Mouse (Mus musculus) embryonic facial prominence, embryonic 10.5 days (tissue): ENCODE results near the gene Rnase13. TPM values are rescaled to one million over a fixed set of nuclear protein-coding genes. Genes with fewer than 3 reads are reported as not detected.
A peak's percentile ranks its signal among the peaks of the same experiment; 100 is the strongest.

ENCODE experiments used
- DNase-seq: peaks from one replicate; pipeline ENCODE4 v3.0.0-alpha.2; 2017; ENCODE audit warnings: low spot score
- H3K27ac ChIP-seq: fragments of 300-500 bp; sonication (generic); replicated peaks from 2 replicates; pipeline ENCODE4 v1.5.1; 2016; ENCODE audit warnings: mild to moderate bottlenecking
- H3K27me3 ChIP-seq: fragments of 300-500 bp; sonication (generic); replicated peaks from 2 replicates; pipeline ENCODE4 v1.6.1; 2016; ENCODE audit warnings: low read depth, mild to moderate bottlenecking; ENCODE audit not compliant: poor library complexity, severe bottlenecking
- H3K36me3 ChIP-seq: fragments of 300-500 bp; sonication (generic); replicated peaks from 2 replicates; pipeline ENCODE4 v1.6.1; 2016; ENCODE audit warnings: mild to moderate bottlenecking, moderate library complexity
- H3K4me1 ChIP-seq: fragments of 300-500 bp; sonication (generic); 2 replicates; pipeline ENCODE4 v1.6.1; 2016
- H3K4me3 ChIP-seq: fragments of 300-500 bp; sonication (generic); 2 replicates; pipeline ENCODE4 v1.5.1; 2016; ENCODE audit warnings: mild to moderate bottlenecking, moderate library complexity
- H3K9me3 ChIP-seq: fragments of 300-500 bp; sonication (generic); 2 replicates; pipeline ENCODE4 v1.6.1; 2016; ENCODE audit warnings: mild to moderate bottlenecking
- WGBS: fragments of 180-500 bp; shearing (Covaris S2); methylation state at CpG from one replicate; pipeline ENCODE4 v1.1.7; 2016; 5-methylcytosine and 5-hydroxymethylcytosine counted together
- polyA plus RNA-seq: library from polyadenylated mRNA; unstranded; fragments of >200 nt; fragmentation: Nextera tagmentation; extraction: Ambion mirVana; gene quantifications from 2 replicates; pipeline ENCODE4 v1.2.1, GENCODE M21; 2016

The Rnase13 gene
- polyA plus RNA-seq, 1 experiment from 2014 or later, result not detected

DNA sequence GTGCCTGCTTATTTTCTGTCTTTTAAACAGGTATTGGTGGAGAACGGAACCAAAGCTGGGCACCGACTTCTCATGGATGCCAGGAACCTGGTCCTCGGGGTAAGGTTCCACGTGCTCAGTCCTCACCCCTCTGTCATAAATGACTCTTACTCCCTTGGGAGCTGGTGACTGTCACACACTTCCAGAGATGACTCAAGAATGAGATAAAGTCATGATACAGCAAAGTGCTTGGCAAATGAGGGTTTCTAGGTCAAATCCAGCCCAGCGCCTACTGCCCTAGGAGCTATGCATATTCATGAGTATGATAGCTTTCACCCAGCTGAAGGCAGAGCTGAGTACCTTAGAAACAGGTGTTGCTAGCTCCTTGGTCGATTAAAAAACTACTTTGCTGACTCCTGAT lies 32.7 kb downstream of the Rnase13 start:
- no peaks in the 10 kb centered on the region for H3K27me3 ChIP-seq
- no peak overlapping the region for H3K27ac ChIP-seq
- H3K36me3 ChIP-seq, result peaks cover 69% of the 10 kb centered on the region
- peaks cover 26% of the 10 kb centered on the region for H3K4me1 ChIP-seq
- no peak overlapping the region for H3K4me3 ChIP-seq
- H3K9me3 ChIP-seq, result no peaks in the 10 kb centered on the region
- no peak for DNase-seq
- 91% methylated on average over 6 of the region's 6 CpGs for WGBS

DNA sequence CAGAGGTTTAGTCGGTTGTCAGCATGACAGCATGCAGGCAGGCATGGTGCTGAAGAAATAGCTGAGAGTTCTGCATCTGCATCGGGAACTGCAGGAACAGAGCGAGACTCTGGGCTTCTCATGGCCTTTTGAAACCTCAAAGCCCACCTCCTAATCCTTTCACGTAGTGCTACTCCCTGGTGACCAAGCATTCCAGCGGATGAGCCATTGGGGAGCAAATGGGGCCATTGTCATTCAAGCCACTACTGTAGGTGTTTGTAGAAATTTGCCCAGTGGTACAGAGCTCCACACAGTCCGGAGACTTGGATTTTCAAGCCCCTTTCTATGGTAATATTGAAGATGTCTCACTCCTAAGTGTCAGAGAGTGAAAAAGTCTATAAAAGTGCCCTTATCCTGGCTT lies 36.5 kb downstream of the Rnase13 start:
- H3K36me3 ChIP-seq, result peaks cover 53% of the 10 kb centered on the region
- H3K9me3 ChIP-seq, result no peaks in the 10 kb centered on the region
- 58% methylated on average over 6 of the region's 6 CpGs for WGBS
- peak overlapping the region; percentile 85 for H3K4me3 ChIP-seq
- H3K27ac ChIP-seq, result no peak overlapping the region
- H3K4me1 ChIP-seq, result peaks cover 17% of the 10 kb centered on the region
- no peaks in the 10 kb centered on the region for H3K27me3 ChIP-seq
- DNase-seq, result no peak

DNA sequence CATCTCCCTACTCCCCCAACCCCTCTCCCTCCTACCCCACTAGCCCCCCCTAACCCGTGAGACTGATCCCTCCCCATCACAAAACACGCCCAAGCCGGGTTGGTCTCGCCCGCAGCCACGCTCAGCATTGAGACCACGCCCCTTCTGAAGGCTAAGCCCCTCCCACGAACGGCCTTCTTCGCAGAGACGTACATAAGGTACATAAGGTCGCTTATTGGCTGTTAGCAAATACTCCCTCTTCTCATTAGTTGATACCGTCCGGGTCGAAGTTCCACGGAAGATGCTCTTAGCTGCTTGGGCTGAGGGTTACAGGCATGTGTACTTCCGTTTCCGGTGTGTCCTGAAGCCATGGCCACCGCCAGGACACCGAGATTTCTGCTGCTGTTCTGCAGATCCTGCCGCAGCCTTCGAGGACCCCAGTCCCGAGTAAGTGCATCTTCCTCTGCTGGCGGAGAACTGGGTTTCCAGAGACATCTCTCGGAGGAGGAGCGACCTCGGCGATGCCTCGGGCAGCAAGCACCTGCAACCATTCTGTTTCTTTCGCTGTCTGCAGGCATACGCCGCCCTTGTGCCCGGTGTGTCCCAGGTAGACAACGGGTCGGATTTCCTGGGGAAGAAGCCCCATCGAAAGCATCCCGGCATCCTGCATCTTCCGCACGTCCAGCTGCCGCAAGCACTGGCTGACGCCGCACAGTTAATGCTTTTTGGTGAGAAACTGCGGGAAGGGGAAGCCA lies 37.8 kb downstream of the Rnase13 start, which contains the start of gene Mettl17:
Gene Mettl17, plus strand, starts transcription at position 245 of the 734 bp plus-strand sequence.
- H3K4me3 ChIP-seq, result peak within 1 kb of the TSS; percentile 85
- peaks cover 17% of the 10 kb centered on the region for H3K4me1 ChIP-seq
- peak within 1 kb of the TSS; percentile 90 for H3K27ac ChIP-seq
- DNase-seq, result peak; percentile 98
- no peaks in the 10 kb centered on the region for H3K27me3 ChIP-seq
- under 1% methylated on average over 43 of the region's 43 CpGs for WGBS
- H3K9me3 ChIP-seq, result no peaks in the 10 kb centered on the region
- peaks cover 40% of the 10 kb centered on the region for H3K36me3 ChIP-seq

DNA sequence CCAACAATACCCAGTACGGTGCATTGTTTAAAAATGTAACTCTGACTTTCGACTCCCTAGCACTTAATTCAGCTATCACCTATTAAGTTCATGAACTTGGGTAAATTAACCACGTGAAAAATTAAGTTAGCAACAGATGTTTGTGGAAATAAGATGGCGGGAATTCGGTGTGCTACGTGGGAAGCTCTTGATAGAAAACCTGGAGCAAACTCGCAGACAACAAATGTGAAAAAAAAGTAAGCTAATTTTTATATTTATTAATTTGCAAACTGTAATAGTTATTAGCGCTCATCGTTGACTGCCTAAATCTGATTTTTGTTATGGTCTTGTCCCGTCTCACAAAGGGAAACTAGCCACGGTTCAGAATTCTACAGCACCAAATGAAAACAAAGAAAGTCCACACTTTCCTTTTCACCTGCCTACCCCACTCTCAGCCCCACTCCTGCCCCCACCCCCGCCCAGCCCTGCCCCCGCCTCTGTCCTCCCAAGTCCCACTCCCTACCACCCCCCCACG lies 38.5 kb downstream of the Rnase13 start:
- no peak for DNase-seq
- peak overlapping the region; percentile 90 for H3K27ac ChIP-seq
- no peaks in the 10 kb centered on the region for H3K9me3 ChIP-seq
- peaks cover 17% of the 10 kb centered on the region for H3K4me1 ChIP-seq
- WGBS, result 1% methylated on average over 14 of the region's 14 CpGs
- H3K4me3 ChIP-seq, result peak overlapping the region; percentile 85
- peaks cover 33% of the 10 kb centered on the region for H3K36me3 ChIP-seq
- H3K27me3 ChIP-seq, result no peaks in the 10 kb centered on the region

DNA sequence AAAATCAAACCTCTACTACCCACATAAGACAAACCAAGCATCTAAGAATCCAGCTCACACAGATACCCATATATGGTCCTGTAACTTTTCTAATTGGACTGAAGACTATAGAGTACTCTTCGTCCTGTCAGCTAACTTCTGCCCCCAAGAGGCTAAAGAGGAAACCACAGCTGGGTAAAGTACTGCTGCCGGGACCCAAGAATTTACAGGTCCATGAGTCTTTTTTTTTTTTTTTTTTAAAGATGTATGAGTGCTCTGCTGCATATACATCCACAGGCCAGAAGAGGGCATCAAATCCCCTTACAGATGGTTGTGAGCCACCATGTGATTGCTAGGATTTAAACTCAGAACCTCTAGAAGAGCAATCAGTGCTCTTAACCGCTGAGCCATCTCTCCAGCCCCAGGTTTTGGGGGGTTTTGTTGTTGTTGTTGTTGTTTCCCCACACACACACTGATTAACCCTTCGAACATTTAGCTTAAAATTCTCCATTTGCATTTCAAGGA lies 39.0 kb downstream of the Rnase13 start:
- peak overlapping the region; percentile 85 for H3K4me3 ChIP-seq
- DNase-seq, result peak; percentile 71
- H3K27ac ChIP-seq, result peak overlapping the region; percentile 90
- H3K9me3 ChIP-seq, result no peaks in the 10 kb centered on the region
- WGBS, result 2% methylated on average over 4 of the region's 4 CpGs
- peaks cover 17% of the 10 kb centered on the region for H3K4me1 ChIP-seq
- H3K36me3 ChIP-seq, result peaks cover 28% of the 10 kb centered on the region
- H3K27me3 ChIP-seq, result no peaks in the 10 kb centered on the region

DNA sequence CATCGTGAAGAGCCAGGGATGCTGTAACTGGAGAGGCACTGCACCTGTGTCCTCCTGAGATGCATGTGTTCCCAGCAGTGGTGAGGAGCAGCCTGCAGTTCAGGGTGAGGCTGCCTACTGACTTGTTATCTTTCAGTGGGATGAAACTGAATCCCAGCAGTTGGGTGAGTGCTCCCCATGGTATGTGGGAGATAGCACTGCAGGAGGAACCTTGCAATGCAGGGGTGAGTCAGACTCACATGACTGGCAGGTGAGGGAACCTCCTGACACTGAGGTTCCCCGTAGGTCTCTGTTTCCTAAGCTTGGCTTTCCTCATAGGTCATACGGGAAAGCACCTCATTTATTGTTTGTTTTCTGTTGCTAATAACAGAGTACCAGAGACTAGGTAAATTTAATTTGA lies 45.1 kb downstream of the Rnase13 start:
- no peak for DNase-seq
- H3K27ac ChIP-seq, result no peak overlapping the region
- no peaks in the 10 kb centered on the region for H3K36me3 ChIP-seq
- no peaks in the 10 kb centered on the region for H3K9me3 ChIP-seq
- H3K4me3 ChIP-seq, result no peak overlapping the region
- H3K27me3 ChIP-seq, result no peaks in the 10 kb centered on the region
- WGBS, result 83% methylated on average over 3 of the region's 3 CpGs
- no peaks in the 10 kb centered on the region for H3K4me1 ChIP-seq

DNA sequence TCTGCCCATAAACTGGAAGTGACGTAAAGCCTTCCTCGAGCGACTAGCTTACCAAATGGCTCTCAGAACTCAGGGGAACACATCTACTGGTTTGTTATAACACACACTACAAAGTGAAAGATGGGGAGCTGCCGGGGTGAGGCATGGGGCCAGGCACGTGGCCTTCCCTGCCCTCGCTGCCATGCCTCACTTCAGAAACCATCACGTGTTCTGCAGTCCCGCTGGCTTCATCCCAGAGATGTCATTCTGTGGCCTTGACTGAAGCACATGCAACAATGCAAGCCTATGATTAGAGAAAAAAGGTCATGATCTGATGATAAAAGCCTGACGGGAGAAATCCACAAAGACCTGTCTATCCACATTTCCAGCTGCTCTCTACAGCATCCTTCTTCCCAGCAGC lies 50.8 kb downstream of the Rnase13 start:
- 78% methylated on average over 9 of the region's 9 CpGs for WGBS
- no peak overlapping the region for H3K27ac ChIP-seq
- no peaks in the 10 kb centered on the region for H3K4me1 ChIP-seq
- no peaks in the 10 kb centered on the region for H3K27me3 ChIP-seq
- DNase-seq, result no peak
- no peaks in the 10 kb centered on the region for H3K9me3 ChIP-seq
- H3K36me3 ChIP-seq, result no peaks in the 10 kb centered on the region
- no peak overlapping the region for H3K4me3 ChIP-seq

Other genes with a start within 250 kb of the Rnase13 start
- not detected in 2 replicates for gene Gm17079, start 227.3 kb downstream of the Rnase13 start, polyA plus RNA-seq
- not detected in 2 replicates for gene Gm5800, start 205.6 kb downstream of the Rnase13 start, polyA plus RNA-seq
- gene Ang4, start 149.2 kb downstream of the Rnase13 start, polyA plus RNA-seq, result not detected in 2 replicates
- gene AY358078, start 122.7 kb downstream of the Rnase13 start, polyA plus RNA-seq, result not detected in 2 replicates
- not detected in 2 replicates for gene Ear6, start 69.1 kb downstream of the Rnase13 start, polyA plus RNA-seq
- 52.4 and 53.0 TPM in 2 replicates for gene Mettl17, start 37.9 kb downstream of the Rnase13 start, polyA plus RNA-seq
- 0.60 and 0.62 TPM in 2 replicates for gene Slc39a2, start 29.9 kb downstream of the Rnase13 start, polyA plus RNA-seq
- 15.4 and 16.6 TPM in 2 replicates for gene Ndrg2, start 8.6 kb downstream of the Rnase13 start, polyA plus RNA-seq
- not detected in 2 replicates for gene Tppp2, start 4.3 kb downstream of the Rnase13 start, polyA plus RNA-seq
- gene Arhgef40, start 61.9 kb upstream of the Rnase13 start, polyA plus RNA-seq, result 151 and 163 TPM in 2 replicates
- gene Tmem253, start 92.9 kb upstream of the Rnase13 start, polyA plus RNA-seq, result 0.65 and 0.72 TPM in 2 replicates
- gene Zfp219, start 98.0 kb upstream of the Rnase13 start, polyA plus RNA-seq, result 57.5 and 63.2 TPM in 2 replicates
- not detected in 2 replicates for gene Olfr221, start 119.7 kb upstream of the Rnase13 start, polyA plus RNA-seq
- 893 and 906 TPM in 2 replicates for gene Hnrnpc, start 181.3 kb upstream of the Rnase13 start, polyA plus RNA-seq
- gene Rpgrip1, start 187.9 kb upstream of the Rnase13 start, polyA plus RNA-seq, result 129 and 133 TPM in 2 replicates